8 mouse cellular contexts compared by ENCODE assay signal in the genomic region with DNA sequence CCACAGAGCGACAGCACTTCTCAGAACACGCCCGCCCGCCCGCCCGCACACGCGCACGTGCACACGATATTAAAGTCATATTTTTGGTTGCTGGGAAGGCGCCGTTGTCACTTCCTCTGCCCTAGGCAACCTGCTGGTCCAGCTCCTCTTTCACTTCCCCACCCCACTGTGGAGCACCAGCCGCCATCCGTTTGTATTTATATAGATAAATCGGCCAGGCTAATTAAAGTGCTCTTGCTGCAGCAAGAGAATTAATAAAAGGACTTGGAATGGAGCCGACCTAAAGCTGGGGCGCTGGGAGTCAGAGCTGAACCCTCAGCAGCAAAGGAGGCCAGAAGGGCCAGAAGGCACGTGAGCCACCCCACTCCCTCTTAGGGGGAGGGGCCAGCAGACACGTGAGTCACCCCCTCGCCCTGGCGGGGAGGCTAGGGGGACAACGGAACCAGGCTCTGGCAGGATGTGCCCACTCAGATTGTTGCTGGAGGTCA.
DNase-seq lines count a peak whose midpoint lies in the region; ATAC-seq lines count a peak whose summit lies in the region.
"Had no signal": no experiment of that assay in that cellular context is flagged by ENCODE, and none has a peak within 500 bp of the region (broad histone marks: within the 10 kb centered on the region; RNA-seq: fewer than 3 reads in every experiment).

No protein-coding gene starts in this region.

- 40% methylated on average over 22 of the region's 22 CpGs for WGBS in lung, embryonic 15.5 days
- WGBS in heart, embryonic 13.5 days = 52% methylated on average over 22 of the region's 22 CpGs
- WGBS in midbrain, embryonic 10.5 days = 69% methylated on average over 22 of the region's 22 CpGs
- WGBS in forebrain, embryonic 14.5 days = 49% methylated on average over 22 of the region's 22 CpGs

- H3K9ac ChIP-seq in lung, embryonic 15.5 days = no peak overlapping the region
- H3K9ac ChIP-seq in heart, embryonic 13.5 days = peak overlapping the region; percentile 65; the same call in 1 of the 2 replicates
- H3K9ac ChIP-seq in forebrain, embryonic 14.5 days (ENCODE audit: low read length) = no peak overlapping the region

- H3K4me2 ChIP-seq in lung, embryonic 15.5 days = peak overlapping the region; percentile 21
- H3K4me2 ChIP-seq in heart, embryonic 13.5 days = 0 out of 2 replicates have a peak overlapping the region, but pooled peaks have one; percentile 51
- no peak overlapping the region for H3K4me2 ChIP-seq in forebrain, embryonic 14.5 days (ENCODE audit: low read length)

- H3K9me3 ChIP-seq in lung, embryonic 15.5 days = no peaks in the 10 kb centered on the region
- no peaks in the 10 kb centered on the region for H3K9me3 ChIP-seq in heart, embryonic 13.5 days
- H3K9me3 ChIP-seq in midbrain, embryonic 10.5 days (replicated peaks) = no peaks in the 10 kb centered on the region
- H3K9me3 ChIP-seq in forebrain, embryonic 14.5 days (replicated peaks; ENCODE audit: control insufficient read depth, low read length) = no peaks in the 10 kb centered on the region

- ATAC-seq in lung, embryonic 15.5 days (ENCODE audit: borderline replicate concordance, extremely low read depth, low FRiP score, low TSS enrichment) = no peak
- no peak for ATAC-seq in heart, embryonic 13.5 days (ENCODE audit: extremely low read depth, insufficient number of reproducible peaks, low FRiP score, low TSS enrichment)
- ATAC-seq in forebrain, embryonic 14.5 days = no peak
- ATAC-seq: midbrain, embryonic 16.5 days had no signal

- no peaks in the 10 kb centered on the region for H3K27me3 ChIP-seq in lung, embryonic 15.5 days
- H3K27me3 ChIP-seq in heart, embryonic 13.5 days (replicated peaks) = no peaks in the 10 kb centered on the region; the same call in 1 of the 2 replicates
- peaks cover 100% of the 10 kb centered on the region for H3K27me3 ChIP-seq in midbrain, embryonic 10.5 days (ENCODE audit: low read depth, poor library complexity, severe bottlenecking)
- no peaks in the 10 kb centered on the region for H3K27me3 ChIP-seq in forebrain, embryonic 14.5 days (replicated peaks; ENCODE audit: control insufficient read depth, insufficient read depth, low read length)

- peaks cover 42% of the 10 kb centered on the region for H3K4me1 ChIP-seq in lung, embryonic 15.5 days
- H3K4me1 ChIP-seq in heart, embryonic 13.5 days = peaks cover 89% of the 10 kb centered on the region
- peaks cover 73% of the 10 kb centered on the region for H3K4me1 ChIP-seq in midbrain, embryonic 10.5 days
- peaks cover 6% of the 10 kb centered on the region for H3K4me1 ChIP-seq in forebrain, embryonic 14.5 days (ENCODE audit: control insufficient read depth, insufficient read depth, low read length)

- no peak for DNase-seq in lung, adult 18-20 months
- DNase-seq in R1 (ENCODE audit: low read depth, low spot score) = peak; percentile 13
- peak; percentile 43 to 56 for DNase-seq in monocyte, adult 2 months (ENCODE audit: low read depth in 1 of 2, low spot score in 2 of 2)
- DNase-seq in midbrain, embryonic 10.5 days (ENCODE audit: low spot score) = no peak
- no peak for DNase-seq in forebrain, embryonic 14.5 days (ENCODE audit: low spot score)

- H3K27ac ChIP-seq in lung, embryonic 15.5 days = no peak overlapping the region
- H3K27ac ChIP-seq in heart, embryonic 13.5 days (replicated peaks) = peak overlapping the region; percentile 89
- no peak overlapping the region; the same call in 1 of the 2 replicates for H3K27ac ChIP-seq in midbrain, embryonic 10.5 days (replicated peaks)
- H3K27ac ChIP-seq in forebrain, embryonic 14.5 days (ENCODE audit: low read depth, low read length) = no peak overlapping the region

- H3K36me3 ChIP-seq in lung, embryonic 15.5 days = no peaks in the 10 kb centered on the region
- H3K36me3 ChIP-seq in heart, embryonic 13.5 days = no peaks in the 10 kb centered on the region
- H3K36me3 ChIP-seq in midbrain, embryonic 10.5 days = no peaks in the 10 kb centered on the region
- no peaks in the 10 kb centered on the region for H3K36me3 ChIP-seq in forebrain, embryonic 14.5 days (ENCODE audit: control insufficient read depth, insufficient read depth, low read length)

- H3K4me3 ChIP-seq in lung, embryonic 15.5 days = no peak overlapping the region
- no peak overlapping the region for H3K4me3 ChIP-seq in heart, embryonic 13.5 days
- H3K4me3 ChIP-seq in midbrain, embryonic 10.5 days = no peak overlapping the region
- H3K4me3 ChIP-seq in forebrain, embryonic 14.5 days (ENCODE audit: low read depth, low read length) = no peak overlapping the region

Comparison
In these comparisons a context has a peak if more than half of its experiments do, and no peak if none do; other contexts are left out.
1. DNase-seq: peak in R1 (single experiment) and monocyte, adult 2 months (2 of 2); none in lung, adult 18-20 months (0 of 2), midbrain, embryonic 10.5 days (single experiment) and forebrain, embryonic 14.5 days (single experiment).